Mouse (Mus musculus): ENCODE results near the gene Scgb2b11. TPM values are rescaled to one million over a fixed set of nuclear protein-coding genes. Genes with fewer than 3 reads are reported as not detected.
"Not testable (repeated sequence)": the region's sequence is repeated elsewhere in the genome, so short reads cannot be mapped to it uniquely, and the experiment has no call there.

Scgb2b11 gene
- not detected in 2 replicates for polyA plus RNA-seq (2015; fragmentation: Nextera tagmentation; extraction: Ambion mirVana)

- H3K9me3 ChIP-seq (replicated peaks); H3K27me3 ChIP-seq; H3K9ac ChIP-seq; H3K4me1 ChIP-seq; ATAC-seq (ENCODE audit: insufficient number of reproducible peaks, low FRiP score, low TSS enrichment, low read depth); H3K36me3 ChIP-seq; H3K27ac ChIP-seq (replicated peaks); H3K4me2 ChIP-seq (replicated peaks); H3K4me3 ChIP-seq (replicated peaks): not testable (repeated sequence)
- 78% methylated on average over 2 of the region's 2 CpGs for WGBS
These were observed at the start of gene Scgb2b11 for GRCm38 (mm10) chr7:32211045-32211444. TSS of gene Scgb2b11 (minus strand) at chr7:32211145.

- H3K4me1 ChIP-seq; H3K9ac ChIP-seq; H3K36me3 ChIP-seq; H3K4me2 ChIP-seq (replicated peaks); H3K4me3 ChIP-seq (replicated peaks); ATAC-seq (ENCODE audit: insufficient number of reproducible peaks, low FRiP score, low TSS enrichment, low read depth); H3K27ac ChIP-seq (replicated peaks); H3K9me3 ChIP-seq (replicated peaks); H3K27me3 ChIP-seq: not testable (repeated sequence)
- WGBS = no CpG with 5 or more reads among the region's 2 CpGs
These were observed 11.6 kb upstream of the Scgb2b11 start, which contains the start of gene Scgb1b11 for GRCm38 (mm10) chr7:32222540-32222939. TSS of gene Scgb1b11 (plus strand) at chr7:32222840.

Other genes with a start within 250 kb of the Scgb2b11 start
- gene Scgb1b10, start 110.3 kb downstream of the Scgb2b11 start, polyA plus RNA-seq (2015; fragmentation: Nextera tagmentation; extraction: Ambion mirVana) = not detected in 2 replicates
- gene Scgb1b11, start 11.7 kb upstream of the Scgb2b11 start, polyA plus RNA-seq (2015; fragmentation: Nextera tagmentation; extraction: Ambion mirVana) = not detected in 2 replicates
- gene Scgb2b12, start 116.1 kb upstream of the Scgb2b11 start, polyA plus RNA-seq (2015; fragmentation: Nextera tagmentation; extraction: Ambion mirVana) = not detected in 2 replicates
- gene Scgb1b12, start 123.0 kb upstream of the Scgb2b11 start, polyA plus RNA-seq (2015; fragmentation: Nextera tagmentation; extraction: Ambion mirVana) = not detected in 2 replicates
- gene Scgb1b29, start 230.4 kb upstream of the Scgb2b11 start, polyA plus RNA-seq (2015; fragmentation: Nextera tagmentation; extraction: Ambion mirVana) = not detected in 2 replicates

All from embryonic facial prominence, embryonic 15.5 days (tissue).